Mouse (Mus musculus): ENCODE measurements around the gene Tjp1.

The Tjp1 gene

GRCm38 (mm10) chr7:65436921-65437320, 90.7 kb downstream of the Tjp1 start:
- peak; percentile 73 for DNase-seq (ENCODE audit: low read depth, low spot score)

- no peak for DNase-seq (ENCODE audit: low read depth, low spot score)
Measured at GRCm38 (mm10) chr7:65431018-65431695, 96.4 kb downstream of the Tjp1 start.

- no peak for DNase-seq (ENCODE audit: low read depth, low spot score)
Measured at GRCm38 (mm10) chr7:65430401-65430800, 97.2 kb downstream of the Tjp1 start.

- DNase-seq (ENCODE audit: low read depth, low spot score), result no peak
Measured at GRCm38 (mm10) chr7:65424519-65424918, 103.1 kb downstream of the Tjp1 start.

- DNase-seq (ENCODE audit: low read depth, low spot score), result no peak
Measured at GRCm38 (mm10) chr7:65422456-65422855, 105.1 kb downstream of the Tjp1 start.

GRCm38 (mm10) chr7:65421451-65421850, 106.1 kb downstream of the Tjp1 start:
- peak; percentile 84 for DNase-seq (ENCODE audit: low read depth, low spot score)

- DNase-seq (ENCODE audit: low read depth, low spot score), result no peak
Measured at GRCm38 (mm10) chr7:65419926-65420325, 107.7 kb downstream of the Tjp1 start.

GRCm38 (mm10) chr7:65419012-65419411, 108.6 kb downstream of the Tjp1 start:
- DNase-seq (ENCODE audit: low read depth, low spot score), result no peak

- DNase-seq (ENCODE audit: low read depth, low spot score), result no peak
Measured at GRCm38 (mm10) chr7:65418366-65418911, 109.1 kb downstream of the Tjp1 start.

GRCm38 (mm10) chr7:65417231-65418100, 110.1 kb downstream of the Tjp1 start:
- peak; percentile 71 for DNase-seq (ENCODE audit: low read depth, low spot score)

GRCm38 (mm10) chr7:65416506-65416905, 111.1 kb downstream of the Tjp1 start:
- no peak for DNase-seq (ENCODE audit: low read depth, low spot score)

GRCm38 (mm10) chr7:65413946-65414945, 113.3 kb downstream of the Tjp1 start:
- peak; percentile 77 for DNase-seq (ENCODE audit: low read depth, low spot score)

- DNase-seq (ENCODE audit: low read depth, low spot score), result peak; percentile 80
Measured at GRCm38 (mm10) chr7:65410668-65411067, 116.9 kb downstream of the Tjp1 start.

- DNase-seq (ENCODE audit: low read depth, low spot score), result no peak
Measured at GRCm38 (mm10) chr7:65406427-65406826, 121.2 kb downstream of the Tjp1 start.

- DNase-seq (ENCODE audit: low read depth, low spot score), result no peak
Measured at GRCm38 (mm10) chr7:65402516-65402915, 125.1 kb downstream of the Tjp1 start.

- DNase-seq (ENCODE audit: low read depth, low spot score), result no peak
Measured at GRCm38 (mm10) chr7:65401622-65402021, 126.0 kb downstream of the Tjp1 start.

GRCm38 (mm10) chr7:65395891-65396290, 131.7 kb downstream of the Tjp1 start:
- DNase-seq (ENCODE audit: low read depth, low spot score), result no peak

GRCm38 (mm10) chr7:65395166-65395565, 132.4 kb downstream of the Tjp1 start:
- DNase-seq (ENCODE audit: low read depth, low spot score), result no peak

- DNase-seq (ENCODE audit: low read depth, low spot score), result no peak
Measured at GRCm38 (mm10) chr7:65394672-65395071, 132.9 kb downstream of the Tjp1 start.

- peak; percentile 35 for DNase-seq (ENCODE audit: low read depth, low spot score)
Measured at GRCm38 (mm10) chr7:65393704-65394452, 133.7 kb downstream of the Tjp1 start.

- DNase-seq (ENCODE audit: low read depth, low spot score), result peak; percentile 56
Measured at GRCm38 (mm10) chr7:65392986-65393385, 134.6 kb downstream of the Tjp1 start.
